Mouse (Mus musculus) v-Abl transformed pro-B cells (cell line): ENCODE measurements around the gene Dgka.

ENCODE experiments used
- in situ Hi-C, 2 experiments: fragments of 400-800 bp; cut with MboI; formaldehyde crosslinking; loops; one replicate each; pipeline ENCODE4 v1.15.1; 2025; ENCODE audit not compliant: unreplicated experiment in 2 of 2

The Dgka gene

GRCm38 (mm10) chr10:128695411-128695991, 49.2 kb downstream of the Dgka start:
- in situ Hi-C loops, result no loop called here

DNA sequence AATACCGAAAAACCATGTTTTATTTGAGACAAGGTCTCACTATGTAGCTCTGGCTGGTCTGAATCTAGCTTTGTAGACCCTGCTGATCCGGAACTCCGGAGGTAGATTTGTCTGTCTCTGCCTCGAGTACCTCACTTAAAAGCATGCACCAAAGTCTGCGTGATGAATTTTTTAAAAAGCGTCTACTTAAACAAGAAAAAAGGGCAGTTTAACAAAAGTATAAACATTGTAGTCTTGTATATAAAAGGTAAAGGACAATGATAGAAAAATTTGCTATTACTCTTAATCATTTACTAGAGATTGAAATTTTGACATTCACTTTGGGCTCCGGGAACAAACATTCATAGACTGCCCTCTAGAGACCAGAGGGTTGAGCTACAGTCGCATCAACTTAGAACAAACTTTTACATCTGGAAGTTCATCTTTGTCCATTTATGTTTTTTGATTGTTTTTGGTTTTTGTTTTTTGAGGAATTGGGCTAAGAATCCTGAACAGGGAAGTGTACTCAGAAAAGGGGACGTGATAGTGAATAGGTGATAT, 70.1 kb downstream of the Dgka start:
- in situ Hi-C loops, result loop anchor here (5.0 to 10.0 kb wide), 3 partner anchors 47 to 130 kb away; partner anchors contain the start of genes Rps26 (in 2 of the 2), Rpl41 (in 1 of the 2) and Zc3h10 (in 1 of the 2)

- in situ Hi-C loops, result loop anchor here (5.0 to 10.0 kb wide), 3 partner anchors 47 to 129 kb away; partner anchors contain the start of genes Rps26 (in 2 of the 2), Rpl41 (in 1 of the 2) and Zc3h10 (in 1 of the 2)
These were observed 70.7 kb downstream of the Dgka start, which contains the start of gene Suox for GRCm38 (mm10) chr10:128673763-128674468. Gene Suox, minus strand, starts transcription at chr10:128674073.

DNA sequence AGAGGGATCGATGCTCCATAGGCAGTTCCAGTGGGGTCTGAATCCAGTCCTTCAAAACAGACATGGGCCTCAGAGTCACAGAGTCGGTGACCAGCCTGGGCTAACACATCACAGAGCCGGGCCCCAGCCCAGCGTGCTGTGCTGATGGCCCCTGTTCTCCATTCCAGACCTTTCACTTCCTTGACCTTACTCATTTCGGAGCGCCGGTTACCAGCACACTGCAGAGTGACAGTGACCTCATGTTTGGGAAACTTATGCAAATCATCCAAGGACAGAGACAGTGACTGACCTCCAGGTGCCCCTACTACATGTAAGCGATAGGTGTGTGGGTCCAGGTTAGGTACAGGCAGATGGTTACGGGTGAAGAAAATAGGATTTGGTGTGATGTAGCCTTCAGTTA, 73.5 kb downstream of the Dgka start:
- in situ Hi-C loops, result loop anchor here (5.0 to 10.0 kb wide), 3 partner anchors 44 to 126 kb away; partner anchors contain the start of genes Rps26 (in 2 of the 2), Rpl41 (in 1 of the 2) and Zc3h10 (in 1 of the 2)
